Mouse (Mus musculus) heart, adult 2 months (tissue): Measurements from ENCODE around the gene Ephb3. TPM values are rescaled to one million over a fixed set of nuclear protein-coding genes. Genes with fewer than 3 reads are reported as not detected.

Experiments used
- DNase-seq, 2 experiments: peaks; one replicate each; pipeline ENCODE4 v3.0.0; 2021
- H3K27ac ChIP-seq: fragments of 200-600 bp; 2 replicates; pipeline ENCODE4 v1.8.1; 2022
- H3K27me3 ChIP-seq: fragments of 200-500 bp; 2 replicates; pipeline ENCODE4 v1.6.1; 2012; ENCODE audit warnings: mild to moderate bottlenecking, low read length, inconsistent platforms, mixed read lengths; ENCODE audit not compliant: control insufficient read depth, insufficient read depth
- H3K36me3 ChIP-seq: fragments of 200-500 bp; 2 replicates; pipeline ENCODE4 v1.6.1; 2012; ENCODE audit warnings: low read length, inconsistent platforms; ENCODE audit not compliant: control insufficient read depth, insufficient read depth
- H3K4me1 ChIP-seq: fragments of 200-500 bp; 2 replicates; pipeline ENCODE4 v1.6.1; 2011; ENCODE audit warnings: low read length; ENCODE audit not compliant: control insufficient read depth, insufficient read depth
- H3K4me3 ChIP-seq: fragments of 200-600 bp; 2 replicates; pipeline ENCODE4 v1.8.1; 2022
- H3K79me2 ChIP-seq: fragments of 200-500 bp; replicated peaks from 2 replicates; pipeline ENCODE4 v1.6.1; 2012; ENCODE audit warnings: mild to moderate bottlenecking, inconsistent platforms, low read length, moderate library complexity, mixed read lengths; ENCODE audit not compliant: control insufficient read depth, insufficient read depth
- H3K9ac ChIP-seq: fragments of 200-500 bp; 2 replicates; pipeline ENCODE4 v1.6.1; 2012; ENCODE audit warnings: low read depth, mild to moderate bottlenecking, control low read depth, inconsistent platforms, low read length, mixed read lengths
- CTCF ChIP-seq: fragments of 200-600 bp; IDR thresholded peaks from 2 replicates; pipeline ENCODE4 v1.8.1; 2022; ENCODE audit warnings: antibody characterized with exemption, mild to moderate bottlenecking, moderate library complexity
- EP300 ChIP-seq: fragments of 200-500 bp; IDR thresholded peaks from 2 replicates; pipeline ENCODE4 v1.6.1; 2011; ENCODE audit warnings: low read depth, low read length, control low read depth; ENCODE audit not compliant: insufficient read depth
- POLR2A ChIP-seq: fragments of 200-500 bp; IDR thresholded peaks from 2 replicates; pipeline ENCODE4 v1.6.1; 2011; ENCODE audit warnings: mild to moderate bottlenecking, low read depth, low read length, control low read depth; ENCODE audit not compliant: insufficient read depth
- WGBS: fragments of 180-500 bp; shearing (Covaris S2); methylation state at CpG from one replicate; pipeline ENCODE4 v1.1.7; 2018; 5-methylcytosine and 5-hydroxymethylcytosine counted together
- intact Hi-C: fragments of 180-260 bp; cut with DNase I; formaldehyde crosslinking; loops from one replicate; pipeline ENCODE4 v1.15.1; 2025
- polyA plus RNA-seq: library from polyadenylated mRNA; depleted of rRNA; stranded (reverse); fragments of >200 nt; gene quantifications from 2 replicates; pipeline ENCODE4 v1.2.3, GENCODE M21; 2012
- total RNA-seq, 2 experiments: library from RNA; stranded (reverse); gene quantifications; 2 replicates each; pipeline ENCODE4 v1.2.3; 2021

The Ephb3 gene
- total and polyA plus RNA-seq, 3 experiments: 6.3 to 9.9 (median 7.0) TPM

DNA sequence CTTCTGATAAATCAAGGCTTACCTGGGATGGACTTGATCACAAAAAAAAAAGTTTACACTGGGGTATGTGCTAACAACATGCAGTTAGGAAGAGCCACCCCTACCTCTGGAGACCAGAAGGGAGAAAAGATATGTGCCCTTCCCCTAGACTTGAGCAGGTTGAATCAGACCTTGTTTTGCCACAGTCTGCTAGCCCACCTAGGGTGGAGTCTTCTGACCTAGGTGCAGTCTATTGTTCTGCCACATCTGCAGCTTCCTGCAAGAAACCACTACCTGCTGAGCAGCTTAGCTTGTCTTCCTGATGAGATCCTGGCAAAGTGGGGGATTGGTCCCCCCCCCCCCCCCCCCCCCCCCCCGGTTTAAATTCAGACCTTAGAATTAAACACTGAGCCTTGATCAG, 29.3 kb upstream of the Ephb3 start:
- H3K27me3 ChIP-seq: no peaks in the 10 kb centered on the region
- H3K9ac ChIP-seq: no peak overlapping the region
- H3K36me3 ChIP-seq: no peaks in the 10 kb centered on the region
- intact Hi-C loops: no loop called here
- no peak overlapping the region for H3K27ac ChIP-seq
- WGBS: 17% methylated on average over 1 of the region's 1 CpGs
- H3K79me2 ChIP-seq: no peaks in the 10 kb centered on the region
- no peaks in the 10 kb centered on the region for H3K4me1 ChIP-seq
- no peak overlapping the region for H3K4me3 ChIP-seq
- TF ChIP-seq CTCF: no peak
- no peak for TF ChIP-seq EP300
- TF ChIP-seq POLR2A: no peak
- no peak for DNase-seq

DNA sequence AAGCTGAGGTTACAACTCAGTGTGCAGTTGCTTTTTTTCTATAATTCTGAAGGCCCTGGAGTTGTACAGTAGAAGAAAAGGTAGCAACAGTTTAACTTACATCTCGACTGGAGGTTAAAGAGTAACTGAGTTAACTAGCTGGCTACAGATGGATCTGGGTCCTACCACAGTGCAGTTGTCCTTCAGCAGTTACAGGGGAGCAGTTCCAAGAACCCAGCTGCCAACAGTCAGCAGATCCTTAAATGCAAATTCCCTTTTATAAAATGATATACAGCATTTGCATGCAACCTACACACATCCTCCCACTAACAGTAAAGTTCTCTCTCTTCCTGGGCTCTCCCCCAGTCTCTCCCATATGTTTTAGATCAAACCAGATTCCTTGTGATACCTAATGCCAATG, 22.4 kb upstream of the Ephb3 start:
- no peak overlapping the region for H3K27ac ChIP-seq
- H3K36me3 ChIP-seq: no peaks in the 10 kb centered on the region
- DNase-seq: no peak
- no peak overlapping the region for H3K9ac ChIP-seq
- WGBS: 52% methylated on average over 1 of the region's 1 CpGs
- TF ChIP-seq EP300 (no peak), POLR2A (no peak), CTCF (no peak)
- H3K4me1 ChIP-seq: no peaks in the 10 kb centered on the region
- H3K27me3 ChIP-seq: no peaks in the 10 kb centered on the region
- intact Hi-C loops: no loop called here
- H3K4me3 ChIP-seq: no peak overlapping the region
- no peaks in the 10 kb centered on the region for H3K79me2 ChIP-seq

DNA sequence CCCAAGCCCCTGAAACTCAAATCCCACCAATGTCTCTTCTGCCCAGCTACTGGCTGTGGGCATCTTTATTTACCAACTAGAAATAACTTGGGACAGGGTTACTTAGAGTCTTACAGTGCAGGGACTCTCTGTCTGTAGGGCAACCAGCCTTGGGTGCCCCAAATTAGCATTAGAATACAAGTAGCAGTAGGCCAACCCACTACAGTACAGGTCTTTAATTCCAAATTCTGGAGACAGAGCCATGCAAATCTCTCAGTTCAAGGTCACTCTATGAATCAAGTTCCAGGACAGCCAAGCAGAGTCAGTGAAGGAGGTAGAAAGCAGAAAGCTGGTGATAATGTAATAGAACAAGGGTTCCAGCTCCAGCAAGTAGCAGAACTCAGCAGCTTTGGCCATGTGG, 19.9 kb upstream of the Ephb3 start:
- no peak for DNase-seq
- no peak overlapping the region for H3K27ac ChIP-seq
- intact Hi-C loops: no loop called here
- H3K4me3 ChIP-seq: no peak overlapping the region
- H3K36me3 ChIP-seq: peaks cover 2% of the 10 kb centered on the region; the same call in 1 of the 2 replicates
- no peaks in the 10 kb centered on the region for H3K79me2 ChIP-seq
- no peaks in the 10 kb centered on the region for H3K27me3 ChIP-seq
- H3K4me1 ChIP-seq: peaks cover 2% of the 10 kb centered on the region; the same call in 1 of the 2 replicates
- no peak for TF ChIP-seq EP300
- no peak for TF ChIP-seq POLR2A
- TF ChIP-seq CTCF: no peak
- no peak overlapping the region for H3K9ac ChIP-seq

DNA sequence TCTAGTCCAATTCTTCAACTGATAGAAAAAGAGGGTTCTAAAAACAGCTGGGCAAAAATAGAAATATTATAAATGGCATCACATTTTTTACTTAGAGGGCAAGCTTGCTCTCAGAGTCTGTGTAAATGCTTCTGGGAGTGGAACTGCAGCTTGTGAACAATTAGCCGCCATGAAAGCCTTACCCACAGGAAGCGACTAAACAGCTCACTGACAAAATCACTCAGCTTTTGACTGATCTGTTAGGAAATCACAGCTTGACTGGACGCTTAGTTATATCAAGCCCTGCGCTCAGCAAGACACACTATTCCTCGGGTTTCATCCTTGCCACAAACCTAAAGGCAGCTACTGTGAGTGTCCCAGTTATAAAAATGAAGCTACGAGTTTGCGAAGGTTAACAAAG, 17.0 kb upstream of the Ephb3 start:
- Histone ChIP-seq H3K79me2 (no peaks in the 10 kb centered on the region), H3K4me1 (peaks cover 2% of the 10 kb centered on the region; the same call in 1 of the 2 replicates), H3K27ac (peak overlapping the region; percentile 61), H3K36me3 (peaks cover 2% of the 10 kb centered on the region; the same call in 1 of the 2 replicates), H3K9ac (peak overlapping the region; percentile 38), H3K4me3 (no peak overlapping the region), H3K27me3 (no peaks in the 10 kb centered on the region)
- DNase-seq: no peak
- intact Hi-C loops: no loop called here
- TF ChIP-seq CTCF (no peak), EP300 (no peak), POLR2A (no peak)
- 39% methylated on average over 7 of the region's 7 CpGs for WGBS

DNA sequence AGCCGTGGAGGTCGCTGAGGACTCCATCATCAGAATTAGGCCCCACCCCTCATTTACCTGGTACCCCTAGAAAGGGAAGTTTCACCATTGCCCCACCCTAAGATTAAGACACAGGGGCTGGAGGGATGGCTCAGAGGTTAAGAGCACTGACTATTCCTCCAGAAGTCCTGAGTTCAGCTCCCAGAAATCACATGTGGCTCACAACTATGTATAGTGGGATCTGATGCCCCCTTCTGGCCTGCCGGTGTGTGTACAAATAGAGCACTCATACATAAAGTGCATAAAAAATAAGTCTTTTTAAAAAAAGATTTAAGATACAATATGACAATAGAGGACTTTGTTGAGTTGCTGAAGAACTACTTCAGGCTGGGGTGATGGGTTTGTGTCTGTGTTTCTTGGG, 16.2 kb upstream of the Ephb3 start:
- H3K4me3 ChIP-seq: no peak overlapping the region
- TF ChIP-seq POLR2A (no peak), CTCF (peak; percentile 39)
- no peak for DNase-seq
- peaks cover 2% of the 10 kb centered on the region; the same call in 1 of the 2 replicates for H3K4me1 ChIP-seq
- peaks cover 2% of the 10 kb centered on the region; the same call in 1 of the 2 replicates for H3K36me3 ChIP-seq
- H3K79me2 ChIP-seq: no peaks in the 10 kb centered on the region
- no peak overlapping the region for H3K27ac ChIP-seq
- H3K9ac ChIP-seq: no peak overlapping the region
- intact Hi-C loops: no loop called here
- 81% methylated on average over 3 of the region's 3 CpGs for WGBS
- no peaks in the 10 kb centered on the region for H3K27me3 ChIP-seq

DNA sequence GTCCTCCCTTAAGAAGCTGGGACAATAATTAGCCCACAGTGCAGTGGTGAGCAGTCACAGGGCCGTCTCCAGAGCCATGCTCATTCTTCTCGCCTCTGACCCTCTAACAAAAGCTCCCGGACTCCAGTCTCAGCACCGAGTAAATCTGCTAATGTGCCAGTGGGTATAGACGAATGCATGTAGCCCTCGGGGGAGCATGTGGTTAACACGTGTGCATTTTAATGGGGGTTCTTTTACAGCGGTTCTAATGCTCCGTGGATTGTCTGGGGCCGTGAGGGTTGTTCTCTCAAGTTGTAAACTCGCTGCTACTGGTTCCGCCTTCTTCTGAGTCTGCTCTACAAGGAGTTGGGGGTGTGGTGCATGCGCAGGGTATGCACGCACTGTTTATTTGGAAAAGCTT, 13.0 kb upstream of the Ephb3 start:
- intact Hi-C loops: loop anchor here (5.0 kb wide), 1 partner anchor 279 kb away; no protein-coding TSS in a partner anchor
- Histone ChIP-seq H3K4me1 (peaks cover 2% of the 10 kb centered on the region; the same call in 1 of the 2 replicates), H3K27me3 (no peaks in the 10 kb centered on the region), H3K9ac (no peak overlapping the region), H3K36me3 (peaks cover 2% of the 10 kb centered on the region; the same call in 1 of the 2 replicates), H3K27ac (no peak overlapping the region), H3K79me2 (no peaks in the 10 kb centered on the region), H3K4me3 (no peak overlapping the region)
- TF ChIP-seq EP300: no peak
- TF ChIP-seq POLR2A: no peak
- TF ChIP-seq CTCF: no peak
- 88% methylated on average over 14 of the region's 14 CpGs for WGBS
- no peak for DNase-seq
